Mouse (Mus musculus): ENCODE results near the gene Ncf4.
"Not testable (repeated sequence)": the region's sequence is repeated elsewhere in the genome, so short reads cannot be mapped to it uniquely, and the experiment has no call there.

The Ncf4 gene

DNA sequence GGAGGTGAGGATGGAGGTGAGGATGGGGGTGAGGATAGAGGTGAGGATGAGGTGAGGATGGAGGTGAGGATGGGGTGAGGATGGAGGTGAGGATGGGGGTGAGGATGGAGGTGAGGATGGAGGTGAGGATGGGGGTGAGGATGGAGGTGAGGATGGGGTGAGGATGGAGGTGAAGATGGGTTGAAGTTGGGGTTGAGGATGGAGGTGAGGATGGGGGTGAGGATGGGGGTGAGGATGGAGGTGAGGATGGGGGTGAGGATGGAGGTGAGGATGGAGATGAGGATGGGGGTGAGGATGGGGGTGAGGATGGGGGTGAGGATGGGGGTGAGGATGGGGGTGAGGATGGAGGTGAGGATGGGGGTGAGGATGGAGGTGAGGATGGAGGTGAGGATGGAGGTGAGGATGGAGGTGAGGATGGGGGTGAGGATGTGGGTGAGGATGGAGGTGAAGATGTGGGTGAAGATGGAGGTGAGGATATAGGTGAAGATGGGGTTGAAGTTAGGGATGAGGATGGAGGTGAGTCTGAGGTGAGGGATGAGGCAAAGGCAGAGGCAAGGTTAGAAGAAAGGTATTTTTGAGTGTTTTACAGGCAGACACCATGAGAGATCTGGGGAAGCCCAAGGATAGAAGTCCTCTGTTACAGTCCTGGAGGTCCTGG, 12.1 kb downstream of the Ncf4 start:
- DNase-seq, result not testable (repeated sequence)

DNA sequence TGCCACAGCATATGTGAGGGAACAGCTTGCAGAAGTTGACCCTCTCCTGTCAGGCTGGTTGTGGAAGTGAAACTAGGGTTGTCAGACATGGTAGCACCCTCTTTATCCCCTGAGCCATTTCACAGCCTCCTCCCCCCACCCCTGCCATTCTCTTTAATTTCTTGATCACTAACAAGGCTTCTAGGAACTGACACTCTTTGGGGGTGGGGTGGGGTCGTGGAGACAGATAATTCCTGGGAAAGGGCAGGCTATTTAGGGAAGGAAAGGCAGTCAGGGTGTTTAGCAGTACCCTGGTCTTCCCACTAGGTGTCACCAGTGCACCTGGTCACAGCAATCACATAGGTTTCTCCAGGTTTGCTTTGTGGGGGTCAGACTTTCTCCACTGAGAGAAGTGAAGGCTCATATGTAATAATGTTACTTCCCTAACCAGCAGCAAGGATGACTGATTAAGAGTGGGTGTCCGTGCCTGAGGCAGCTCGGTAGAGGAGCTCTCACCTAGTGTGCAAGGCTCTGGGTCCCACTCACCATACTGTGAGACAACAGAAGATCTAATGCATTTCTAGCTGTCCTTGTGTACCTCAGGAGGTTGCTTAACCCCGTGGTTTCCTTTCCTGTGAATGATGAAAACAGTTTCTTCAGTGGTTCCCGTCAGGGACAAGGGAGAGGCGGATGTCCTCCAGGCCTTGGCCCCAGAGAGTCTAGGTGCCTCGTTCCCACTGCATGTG, 12.9 kb downstream of the Ncf4 start:
- DNase-seq, result peak; percentile 69

DNA sequence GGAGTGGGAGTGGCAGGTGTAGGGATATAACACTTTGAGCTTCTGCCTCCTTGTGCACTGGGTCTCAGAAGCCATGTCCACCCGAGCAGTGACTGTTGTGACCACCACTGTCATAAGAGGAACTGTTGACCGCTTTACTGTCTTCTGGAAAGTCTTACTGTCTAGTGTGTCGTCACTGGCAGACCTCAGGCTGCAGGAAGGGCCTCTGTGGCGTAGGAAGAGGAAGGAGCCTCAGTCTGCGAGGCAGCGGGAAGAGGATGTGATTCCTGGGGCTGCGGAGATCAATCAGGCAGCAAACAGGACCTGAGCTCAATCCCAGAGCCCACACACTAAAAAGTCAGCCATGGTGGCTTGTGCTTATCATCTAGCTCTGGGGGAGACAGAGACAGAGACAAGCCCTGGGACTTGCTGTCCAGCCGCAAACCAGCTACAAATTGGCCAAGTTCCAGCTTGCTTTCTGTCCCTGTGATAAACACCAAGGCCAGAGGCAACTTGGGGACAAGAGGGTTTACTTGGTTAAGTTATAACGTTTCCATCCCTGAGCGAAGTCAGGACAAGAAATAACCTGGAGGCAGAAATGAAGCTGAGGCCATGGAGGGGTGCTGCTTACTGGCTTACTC, 13.8 kb downstream of the Ncf4 start:
- DNase-seq, result peak; percentile 20

DNA sequence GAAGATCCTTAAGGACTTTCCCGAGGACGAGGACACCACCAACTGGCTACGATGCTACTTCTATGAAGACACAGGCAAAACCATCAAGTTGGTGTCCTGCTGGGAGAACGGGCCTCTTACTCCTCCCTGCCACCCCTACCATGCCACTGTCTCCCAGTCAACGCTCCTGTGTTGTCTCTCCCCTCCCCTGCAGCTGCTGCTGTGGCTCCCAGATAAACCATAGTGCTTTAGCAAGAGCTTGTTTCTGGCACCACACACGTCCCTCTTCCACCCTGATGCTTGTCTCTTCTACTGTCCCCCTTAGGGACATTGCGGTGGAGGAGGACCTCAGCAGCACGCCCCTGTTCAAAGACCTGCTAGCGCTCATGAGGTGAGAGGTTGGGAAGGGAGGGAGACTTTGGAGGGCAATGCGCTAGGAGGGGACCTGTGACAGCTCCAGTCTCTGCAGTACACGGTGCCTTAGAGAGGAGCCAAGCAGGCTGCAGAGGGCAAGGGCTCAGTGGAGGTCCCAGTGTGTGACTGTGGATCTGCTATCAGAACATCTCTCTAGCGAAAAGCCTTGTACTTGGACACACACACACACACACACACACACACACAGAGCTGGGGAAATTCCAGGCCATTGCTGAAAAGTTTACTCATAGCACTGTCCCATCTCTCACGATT, 16.2 kb downstream of the Ncf4 start:
- no peak for DNase-seq

DNA sequence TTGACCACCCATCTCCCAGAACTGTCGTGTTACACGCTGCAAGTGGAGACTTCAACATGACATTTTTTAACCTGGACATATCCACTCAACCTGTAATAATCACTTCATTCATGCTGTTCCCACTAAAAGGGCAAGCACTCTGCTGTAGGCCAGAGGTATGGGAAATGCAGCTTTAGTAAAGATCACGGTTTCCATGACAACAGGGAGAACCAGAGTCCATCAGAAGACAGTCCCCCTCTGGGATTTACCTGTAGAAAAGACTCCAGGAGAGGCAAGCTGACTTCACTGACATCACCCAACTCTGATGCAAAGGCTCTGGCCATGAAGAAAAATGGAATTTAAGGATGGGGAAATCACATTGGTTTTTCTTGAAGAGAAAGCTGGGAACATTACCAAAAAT, 18.7 kb downstream of the Ncf4 start:
- DNase-seq, result no peak

DNA sequence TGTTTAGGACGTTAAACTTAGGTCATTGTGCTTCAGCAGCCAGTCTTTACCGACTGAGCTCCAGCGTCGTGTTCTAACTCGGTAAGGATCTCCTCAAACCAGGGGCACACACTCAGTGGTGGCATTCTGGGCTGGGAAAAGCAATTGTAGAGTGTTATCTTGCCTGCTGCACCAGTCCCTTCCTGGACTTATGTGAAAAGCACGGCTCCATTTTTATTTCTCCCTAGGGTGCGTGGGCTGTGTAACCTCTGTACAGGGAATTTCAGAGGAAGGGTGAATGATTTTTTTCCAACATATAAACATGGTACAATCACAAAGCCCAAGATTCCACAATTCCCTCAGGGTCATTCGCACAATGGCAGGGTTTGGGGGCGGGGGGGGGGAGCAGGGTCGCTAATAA, 22.8 kb downstream of the Ncf4 start:
- no peak for DNase-seq

DNA sequence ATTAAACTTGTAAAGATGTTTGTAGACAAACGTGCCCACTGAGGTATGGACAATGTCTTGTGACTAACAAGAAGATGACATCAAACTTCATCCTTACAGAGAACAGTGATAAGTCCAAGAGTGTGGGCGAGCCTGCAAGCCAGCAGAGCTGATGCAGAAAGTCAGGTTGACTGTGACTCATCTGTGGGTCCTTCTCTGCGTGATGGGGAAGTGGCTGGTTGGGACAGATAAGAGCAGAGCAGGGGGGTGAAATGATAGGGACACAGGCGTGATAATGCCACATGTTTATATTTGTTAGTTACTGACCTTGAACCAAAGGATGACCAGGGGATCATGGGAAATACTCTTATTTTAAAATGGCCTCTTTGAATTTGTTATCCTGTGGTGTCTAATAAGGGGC, 23.3 kb downstream of the Ncf4 start:
- DNase-seq, result no peak

DNA sequence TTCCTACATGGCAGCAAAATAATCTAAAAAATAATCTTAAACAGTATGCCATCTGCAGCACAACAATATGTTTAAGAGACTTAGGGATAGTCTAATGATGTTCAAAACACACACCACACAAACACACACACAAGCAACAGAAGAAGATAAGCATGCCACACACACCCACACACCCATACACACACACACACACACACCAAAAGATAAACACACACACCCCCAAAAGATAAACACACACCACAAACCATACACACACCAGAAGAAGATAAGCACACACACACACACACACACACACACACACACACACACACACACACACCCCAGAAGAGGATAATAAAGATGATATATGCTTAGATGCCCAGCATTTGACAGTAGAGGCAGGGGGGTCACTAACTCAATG, 26.6 kb downstream of the Ncf4 start:
- no peak for DNase-seq

DNA sequence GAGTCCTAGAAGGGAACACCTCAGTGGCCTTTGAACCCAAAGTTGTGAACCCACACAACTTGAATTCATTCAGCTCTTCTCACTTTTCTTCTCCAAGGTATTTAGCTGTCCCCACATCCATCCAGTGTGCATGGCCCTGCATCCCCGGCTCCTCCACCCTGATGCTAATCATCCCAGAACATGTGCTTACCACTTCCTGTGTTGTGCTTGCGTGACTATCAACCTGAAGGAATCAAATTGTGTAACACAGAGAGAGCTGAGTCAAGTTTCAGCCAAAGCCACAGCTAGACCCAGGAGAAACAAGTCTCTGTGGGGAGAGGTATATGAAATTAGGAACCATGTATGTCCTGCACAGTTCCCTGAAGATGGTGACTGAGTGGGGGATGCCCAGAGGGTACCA, 33.7 kb downstream of the Ncf4 start:
- no peak for DNase-seq

DNA sequence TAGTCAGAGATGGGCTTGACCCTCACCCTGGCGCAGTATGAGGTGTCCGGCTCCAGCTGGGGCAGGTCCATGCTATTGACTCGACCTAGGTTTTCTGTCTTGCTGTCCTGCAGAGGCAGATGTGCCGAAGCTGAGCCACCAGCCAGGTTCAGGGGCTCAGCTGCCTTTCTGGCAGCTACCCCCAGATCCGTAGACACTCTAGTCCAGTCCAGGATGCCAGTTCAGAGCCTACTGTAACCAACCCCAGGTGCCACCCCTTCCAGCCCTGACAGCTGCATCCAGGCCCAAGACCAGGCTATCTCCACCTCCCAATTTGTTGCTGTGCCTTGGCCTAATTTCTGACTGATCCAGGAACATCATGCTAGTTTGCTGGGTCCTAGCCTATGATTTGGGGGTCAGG, 43.3 kb downstream of the Ncf4 start:
- DNase-seq, result no peak

DNA sequence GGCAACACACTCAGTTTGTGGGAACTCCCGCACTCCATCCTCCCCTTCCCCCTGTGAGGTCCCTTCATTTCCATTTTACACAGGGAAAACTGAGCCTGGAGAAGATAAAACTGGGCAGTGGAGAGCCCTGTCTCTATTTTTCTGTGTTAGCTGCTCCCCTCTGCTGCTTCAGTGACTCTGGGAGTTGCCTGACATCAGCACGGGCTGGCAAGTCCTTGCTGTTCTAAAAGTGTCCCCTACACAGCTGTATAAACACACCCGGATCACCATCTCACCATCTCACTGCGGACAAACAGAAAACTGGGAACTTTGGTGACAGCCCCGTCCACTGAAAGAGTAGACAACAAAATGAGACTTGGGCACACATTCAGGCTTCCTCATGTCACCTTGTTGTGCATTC, 45.2 kb downstream of the Ncf4 start:
- DNase-seq, result not testable (repeated sequence)

DNA sequence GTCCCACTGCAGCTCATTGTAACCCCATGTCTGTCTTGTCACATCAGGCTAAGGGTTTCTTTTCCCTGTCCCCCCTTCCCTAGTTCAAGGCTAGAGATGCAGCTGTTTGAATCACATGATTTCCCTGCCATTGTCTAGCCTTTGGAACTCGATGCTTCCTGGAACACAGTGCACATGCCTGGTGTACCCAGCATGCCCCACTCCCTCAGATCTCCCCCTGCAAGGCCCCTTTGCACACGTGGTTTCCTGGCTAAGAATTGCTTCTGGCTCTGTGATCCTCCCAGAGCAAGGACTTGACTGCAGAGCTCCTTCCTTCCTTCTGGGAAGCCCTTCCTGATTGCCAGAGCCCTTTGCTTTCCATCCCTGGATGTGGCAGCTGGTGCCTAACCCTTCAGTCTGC, 48.6 kb downstream of the Ncf4 start:
- DNase-seq, result not testable (repeated sequence)

DNA sequence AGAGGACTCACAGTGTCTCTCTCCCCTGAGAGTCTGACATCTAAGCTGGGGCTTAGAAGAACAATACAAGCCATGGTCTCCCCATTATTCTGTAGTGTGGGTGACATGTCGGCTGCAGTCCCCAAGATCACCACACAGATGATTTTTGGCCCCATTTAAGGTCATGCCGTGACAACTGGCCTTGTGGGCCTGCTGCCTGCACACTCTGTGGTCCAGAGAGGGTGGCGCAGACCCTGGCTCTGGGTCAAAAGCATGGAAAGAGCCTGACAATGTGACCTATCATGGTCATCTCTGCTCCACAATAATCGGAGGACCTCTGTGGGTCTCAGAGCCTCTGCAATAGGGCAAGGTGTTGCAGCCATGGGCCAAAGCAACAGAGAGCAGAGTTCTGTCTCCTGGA, 49.1 kb downstream of the Ncf4 start:
- no peak for DNase-seq

DNA sequence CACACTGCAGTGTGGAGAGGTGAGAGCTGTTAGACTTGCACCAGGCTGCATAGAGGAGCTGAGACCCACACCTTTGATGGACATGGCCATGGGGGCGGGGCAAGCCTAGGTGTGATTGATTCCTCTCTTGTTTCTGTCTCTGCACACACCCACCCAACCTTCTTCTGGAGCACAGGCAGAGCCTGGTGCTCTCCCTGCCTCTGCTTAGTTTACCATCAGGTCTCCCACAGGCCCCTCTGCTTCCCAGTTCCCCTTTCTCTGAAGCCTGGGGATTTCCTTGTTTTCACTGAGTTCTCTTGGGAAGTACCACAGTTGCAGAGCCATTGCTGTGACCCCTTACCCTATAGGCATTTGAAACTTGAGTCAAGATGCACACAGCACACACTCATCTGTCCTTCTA, 54.0 kb downstream of the Ncf4 start:
- DNase-seq, result no peak

DNA sequence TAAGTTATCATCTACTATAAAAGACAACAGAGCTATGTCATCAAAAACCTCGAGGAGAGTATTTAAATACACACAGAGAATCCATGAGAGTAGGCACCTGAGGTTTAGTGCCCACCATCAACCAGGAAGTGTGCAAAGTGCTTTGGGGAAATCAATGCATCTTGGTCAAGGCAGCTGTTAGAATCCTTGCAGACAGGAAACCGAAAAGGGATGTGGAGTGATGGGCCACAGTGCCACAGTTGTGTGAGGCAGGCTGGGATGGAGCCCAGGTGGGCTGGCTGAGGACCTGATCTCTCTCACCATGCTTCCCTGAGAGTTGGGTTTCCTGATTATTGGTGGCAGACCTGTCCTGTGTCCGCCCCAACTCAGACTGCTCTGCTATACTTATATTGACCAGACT, 55.0 kb downstream of the Ncf4 start:
- DNase-seq, result no peak

DNA sequence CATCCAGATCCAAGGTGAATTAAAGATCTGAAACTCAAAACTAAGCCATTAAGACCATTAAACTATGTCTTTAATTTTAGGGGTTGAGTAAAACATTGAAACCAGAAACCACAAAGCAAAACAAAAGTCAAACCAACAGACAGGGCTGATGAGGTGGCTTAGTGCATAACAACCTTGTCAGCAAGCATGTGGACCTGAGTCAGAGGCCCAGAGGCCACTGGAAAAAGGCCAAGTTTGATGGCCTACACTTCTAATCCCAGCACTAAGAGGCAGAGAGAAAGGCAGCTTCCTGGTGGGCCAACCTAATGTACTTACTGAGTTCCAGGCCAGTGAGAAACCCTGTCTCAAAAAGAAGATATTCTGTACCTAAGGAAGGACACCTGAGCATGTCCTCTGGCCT, 56.2 kb downstream of the Ncf4 start:
- DNase-seq, result no peak

DNA sequence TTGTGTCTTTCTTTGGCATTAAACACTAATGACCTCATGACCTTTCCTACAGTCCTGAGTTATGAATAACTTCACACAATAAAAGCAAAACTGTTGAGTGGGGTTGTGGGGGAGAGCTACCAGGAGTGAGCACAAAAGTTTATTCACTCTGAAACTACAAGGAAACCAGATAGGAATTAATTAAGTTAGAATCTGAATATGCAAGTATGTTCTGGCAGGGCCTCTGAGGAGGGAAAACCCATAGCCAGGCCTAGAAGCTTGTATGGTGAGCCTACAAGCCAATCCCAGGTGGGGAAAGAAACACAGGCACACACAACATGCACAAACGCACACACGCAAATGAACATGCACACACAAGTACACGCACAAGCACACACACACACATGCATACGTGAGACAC, 58.1 kb downstream of the Ncf4 start:
- no peak for DNase-seq

DNA sequence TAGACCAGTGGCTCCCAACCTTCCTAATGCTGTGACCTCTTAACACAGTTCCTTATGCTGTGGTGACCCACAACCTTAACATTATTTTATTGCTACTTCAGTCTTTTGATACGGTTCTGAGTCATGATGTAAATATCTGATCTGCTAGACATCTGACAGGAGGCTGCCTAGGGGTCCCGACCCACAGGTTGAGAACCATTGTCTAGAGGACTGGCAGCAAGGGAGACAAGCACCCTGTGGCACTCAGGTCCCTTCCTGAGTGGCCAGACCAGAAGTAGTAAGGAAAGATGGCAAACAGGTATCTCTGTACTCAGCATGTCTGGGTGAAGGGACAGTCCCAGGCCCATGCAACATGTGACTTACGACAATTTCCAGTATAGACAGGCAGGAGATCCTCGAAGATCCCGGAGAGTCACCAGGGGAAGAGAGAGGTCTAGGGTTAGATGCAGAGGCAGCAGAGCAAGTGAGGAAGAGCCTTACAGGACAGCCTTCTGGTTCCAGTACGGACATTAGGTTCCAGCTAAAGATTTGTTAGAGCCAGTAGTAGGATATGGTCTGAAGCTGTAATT, 59.1 kb downstream of the Ncf4 start:
- DNase-seq, result no peak

DNA sequence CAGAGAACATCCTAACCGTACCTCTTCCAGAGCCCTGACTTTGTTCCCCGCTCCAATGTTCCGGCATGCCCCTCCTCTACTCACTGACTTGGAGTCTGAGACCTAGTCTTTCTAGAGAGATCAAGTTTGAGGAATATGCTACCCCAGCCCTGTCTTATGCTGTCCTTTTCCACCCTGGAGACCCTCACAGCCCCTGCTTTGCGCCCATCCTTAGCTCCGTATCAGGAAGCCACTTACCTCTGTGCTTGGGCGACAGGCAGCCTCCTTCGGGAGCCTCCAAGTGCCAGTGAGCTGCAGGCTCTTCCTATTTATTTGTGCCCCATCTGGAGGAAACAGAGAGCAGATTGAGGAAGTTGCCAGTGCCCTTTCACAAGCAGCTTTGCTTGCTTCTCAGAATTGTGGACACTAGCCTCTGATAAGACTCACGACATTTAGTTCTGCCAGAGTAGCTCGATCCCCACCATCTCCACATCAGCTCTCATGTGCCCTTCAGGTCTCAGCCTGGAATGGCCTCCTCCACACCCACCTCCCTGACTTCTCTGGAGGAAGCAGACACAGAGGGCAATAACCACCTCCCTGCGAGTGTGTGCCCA, 60.8 kb downstream of the Ncf4 start, which contains the start of gene Csf2rb2:
TSS of gene Csf2rb2 (minus strand) at position 381 of the 593 bp plus-strand sequence.
- no peak for DNase-seq

DNA sequence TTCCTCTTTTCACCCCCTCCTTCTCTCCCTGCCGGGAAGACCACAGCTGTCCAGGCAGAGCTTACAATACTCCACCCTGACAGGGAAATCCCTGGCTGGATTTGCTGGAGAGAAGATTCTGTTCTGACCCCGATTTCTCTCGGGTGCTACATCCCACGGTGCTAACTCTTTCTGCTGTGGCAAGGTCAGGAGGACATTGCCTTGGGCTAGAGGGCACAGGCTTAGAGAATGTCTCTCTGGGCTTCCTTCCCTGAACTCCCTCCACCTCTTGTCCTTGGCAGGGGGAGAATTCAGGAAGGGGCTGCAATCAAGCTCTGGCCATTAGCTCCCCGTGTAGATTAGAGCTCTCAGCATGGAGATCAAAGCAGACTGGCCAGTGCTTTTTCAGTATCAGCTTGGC, 65.3 kb downstream of the Ncf4 start:
- DNase-seq, result no peak

DNA sequence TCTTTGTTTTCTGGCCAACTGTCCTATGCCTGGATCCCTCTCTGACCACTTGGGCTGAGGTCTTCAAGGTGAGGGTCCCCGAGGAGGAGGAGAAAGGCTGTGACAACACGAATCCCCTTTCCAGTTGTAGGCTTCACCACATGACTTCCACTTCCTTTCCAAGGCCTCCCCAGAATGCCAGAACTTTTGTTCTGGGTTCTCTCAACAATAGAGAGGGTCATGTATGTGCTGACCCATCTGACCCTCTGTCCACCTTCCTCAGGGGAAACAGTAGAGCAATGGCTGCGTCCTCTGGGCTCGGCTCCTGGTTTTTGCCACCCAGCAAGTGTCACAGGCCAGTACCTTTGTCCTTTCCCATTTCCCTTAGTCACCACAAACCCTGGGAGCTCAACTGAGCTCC, 66.4 kb downstream of the Ncf4 start:
- DNase-seq, result no peak
